Mouse (Mus musculus): ENCODE results near the gene Pwwp2b. TPM values are rescaled to one million over a fixed set of nuclear protein-coding genes. Genes with fewer than 3 reads are reported as not detected.
A peak's percentile ranks its signal among the peaks of the same experiment; 100 is the strongest.

The Pwwp2b gene
- polyA plus RNA-seq, 1 experiment = 7.5 TPM

DNA sequence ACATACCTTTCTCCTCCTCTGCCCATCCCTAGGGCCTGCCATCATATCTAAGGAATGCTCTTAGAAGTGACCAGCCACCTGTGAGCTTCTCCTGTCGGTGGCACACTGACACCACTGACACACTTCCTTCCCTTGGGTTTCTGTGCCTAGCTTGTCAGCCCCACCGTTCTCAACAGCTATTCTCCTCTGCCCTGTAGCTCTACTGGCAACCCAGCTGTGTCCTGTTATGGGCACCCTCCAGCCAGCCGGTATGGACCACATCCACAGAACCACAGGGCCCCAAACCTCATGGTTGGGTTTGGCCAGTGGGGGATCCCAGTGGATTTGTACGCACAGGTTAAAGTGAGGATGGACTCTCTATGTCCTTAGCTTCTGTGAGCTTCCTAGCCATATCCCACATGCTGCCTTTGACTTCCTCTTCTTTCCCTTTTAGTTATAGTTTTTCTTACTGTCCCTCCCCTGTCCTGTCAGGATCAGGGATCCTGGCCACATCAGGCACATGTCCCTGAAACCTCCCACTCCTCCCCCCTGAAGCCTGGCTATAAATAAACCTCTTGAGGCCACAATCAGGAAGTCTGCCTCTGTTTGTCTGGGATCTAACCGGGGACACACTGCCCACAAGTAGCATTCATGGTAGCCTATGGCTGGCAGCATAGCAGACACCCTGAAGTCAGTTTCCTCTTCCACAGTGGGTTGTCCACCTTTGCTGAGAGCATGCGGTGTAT, 19.7 kb upstream of the Pwwp2b start:
- TF ChIP-seq CTCF (IDR thresholded peaks at IDR 0.05; ENCODE audit: low read depth, low read length) (no peak), EP300 (IDR thresholded peaks at IDR 0.05; ENCODE audit: insufficient read depth, low read depth, low read length) (no peak), POLR2A (IDR thresholded peaks at IDR 0.05; ENCODE audit: insufficient read depth, low read length) (no peak)
- no peaks in the 10 kb centered on the region for H3K9me3 ChIP-seq (replicated peaks; ENCODE audit: control insufficient read depth, insufficient read depth, low read length, poor library complexity, severe bottlenecking)
- H3K4me3 ChIP-seq (ENCODE audit: low read depth, low read length) = no peak overlapping the region

DNA sequence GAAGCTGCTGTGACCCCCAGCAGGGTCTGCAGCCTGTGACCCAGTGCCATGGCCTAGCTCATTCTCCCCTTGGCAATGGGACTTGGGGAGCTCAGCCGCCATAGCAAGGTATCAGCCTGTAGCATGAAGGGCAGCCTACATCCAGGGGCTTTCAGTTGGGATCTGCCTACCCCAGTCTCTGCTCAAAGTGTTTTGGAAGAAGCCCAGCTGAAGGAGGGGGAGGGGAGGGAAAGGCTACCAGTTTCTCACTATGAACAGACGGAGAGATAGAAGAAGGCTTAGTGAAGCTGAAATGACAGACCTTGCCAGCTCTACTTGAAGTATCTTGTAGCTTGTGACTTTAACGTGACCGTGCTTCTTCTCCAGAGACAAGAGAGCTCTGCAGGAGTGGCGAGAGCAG, 18.4 kb upstream of the Pwwp2b start:
- Histone ChIP-seq H3K36me3 (ENCODE audit: control insufficient read depth, insufficient read depth, low read length, poor library complexity, severe bottlenecking) (no peaks in the 10 kb centered on the region), H3K27me3 (ENCODE audit: control insufficient read depth, insufficient read depth, low read length, poor library complexity, severe bottlenecking) (no peaks in the 10 kb centered on the region), H3K27ac (ENCODE audit: insufficient read depth, low read length) (no peak overlapping the region), H3K9me3 (replicated peaks; ENCODE audit: control insufficient read depth, insufficient read depth, low read length, poor library complexity, severe bottlenecking) (no peaks in the 10 kb centered on the region), H3K9ac (ENCODE audit: low read depth, poor library complexity, severe bottlenecking) (no peak overlapping the region), H3K4me1 (ENCODE audit: control insufficient read depth, insufficient read depth, low read length) (no peaks in the 10 kb centered on the region), H3K4me3 (ENCODE audit: low read depth, low read length) (no peak overlapping the region)
- no peak for TF ChIP-seq EP300 (IDR thresholded peaks at IDR 0.05; ENCODE audit: insufficient read depth, low read depth, low read length)
- no peak for TF ChIP-seq POLR2A (IDR thresholded peaks at IDR 0.05; ENCODE audit: insufficient read depth, low read length)
- no peak for TF ChIP-seq CTCF (IDR thresholded peaks at IDR 0.05; ENCODE audit: low read depth, low read length)

More for the DNA sequence above, 19.7 kb upstream of the Pwwp2b start:
- Histone ChIP-seq H3K27me3 (ENCODE audit: control insufficient read depth, insufficient read depth, low read length, poor library complexity, severe bottlenecking) (no peaks in the 10 kb centered on the region), H3K27ac (ENCODE audit: insufficient read depth, low read length) (no peak overlapping the region), H3K4me1 (ENCODE audit: control insufficient read depth, insufficient read depth, low read length) (no peaks in the 10 kb centered on the region), H3K9ac (ENCODE audit: low read depth, poor library complexity, severe bottlenecking) (no peak overlapping the region), H3K36me3 (ENCODE audit: control insufficient read depth, insufficient read depth, low read length, poor library complexity, severe bottlenecking) (no peaks in the 10 kb centered on the region)

DNA sequence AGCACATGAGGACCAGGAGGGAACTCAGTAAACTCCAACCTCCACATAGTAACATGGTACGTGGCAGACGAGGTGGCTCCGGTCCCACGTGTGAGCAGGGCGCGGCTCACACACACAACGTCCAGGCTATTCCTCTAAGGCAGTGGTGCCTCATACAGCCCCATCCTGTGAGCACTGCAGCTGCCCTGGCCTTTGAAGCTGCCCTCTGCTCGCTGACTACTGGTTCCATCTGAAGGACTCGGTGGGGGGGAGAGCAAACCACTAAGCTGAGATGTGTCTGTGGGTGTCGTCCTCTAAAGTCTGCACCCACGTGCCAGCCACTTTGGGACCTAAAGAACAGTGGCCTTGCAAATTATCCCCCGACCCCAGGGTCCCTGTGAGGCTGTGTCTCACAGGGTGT, 18.0 kb upstream of the Pwwp2b start:
- H3K4me1 ChIP-seq (ENCODE audit: control insufficient read depth, insufficient read depth, low read length) = no peaks in the 10 kb centered on the region
- no peak overlapping the region for H3K27ac ChIP-seq (ENCODE audit: insufficient read depth, low read length)
- TF ChIP-seq POLR2A (IDR thresholded peaks at IDR 0.05; ENCODE audit: insufficient read depth, low read length) = no peak
- no peak for TF ChIP-seq CTCF (IDR thresholded peaks at IDR 0.05; ENCODE audit: low read depth, low read length)
- no peak for TF ChIP-seq EP300 (IDR thresholded peaks at IDR 0.05; ENCODE audit: insufficient read depth, low read depth, low read length)
- no peak overlapping the region for H3K4me3 ChIP-seq (ENCODE audit: low read depth, low read length)
- H3K36me3 ChIP-seq (ENCODE audit: control insufficient read depth, insufficient read depth, low read length, poor library complexity, severe bottlenecking) = no peaks in the 10 kb centered on the region
- H3K27me3 ChIP-seq (ENCODE audit: control insufficient read depth, insufficient read depth, low read length, poor library complexity, severe bottlenecking) = no peaks in the 10 kb centered on the region
- H3K9ac ChIP-seq (ENCODE audit: low read depth, poor library complexity, severe bottlenecking) = no peak overlapping the region
- H3K9me3 ChIP-seq (replicated peaks; ENCODE audit: control insufficient read depth, insufficient read depth, low read length, poor library complexity, severe bottlenecking) = no peaks in the 10 kb centered on the region

DNA sequence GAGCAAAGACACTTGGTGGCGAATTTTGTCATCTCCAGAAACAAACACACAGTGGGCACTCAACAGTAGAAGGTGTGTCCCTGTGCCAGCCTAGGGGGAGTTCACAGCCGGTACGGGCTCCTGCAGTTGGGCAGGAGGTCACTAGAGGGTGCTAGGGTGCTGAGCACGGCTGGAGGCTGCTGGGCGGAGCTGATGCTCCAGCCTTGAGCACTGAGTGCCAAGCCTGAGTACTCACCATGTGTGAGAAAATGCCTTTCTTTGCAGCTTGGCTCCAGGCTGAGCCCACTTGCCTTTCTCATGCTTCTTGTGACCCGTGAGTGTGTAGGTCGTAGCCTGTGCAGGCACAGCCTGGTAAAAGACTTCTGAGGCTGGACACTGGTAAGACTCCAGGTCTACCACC, 14.6 kb upstream of the Pwwp2b start:
- Histone ChIP-seq H3K4me3 (ENCODE audit: low read depth, low read length) (peak overlapping the region; percentile 15; the same call in 1 of the 2 replicates), H3K9me3 (replicated peaks; ENCODE audit: control insufficient read depth, insufficient read depth, low read length, poor library complexity, severe bottlenecking) (no peaks in the 10 kb centered on the region), H3K36me3 (ENCODE audit: control insufficient read depth, insufficient read depth, low read length, poor library complexity, severe bottlenecking) (no peaks in the 10 kb centered on the region), H3K9ac (ENCODE audit: low read depth, poor library complexity, severe bottlenecking) (no peak overlapping the region), H3K4me1 (ENCODE audit: control insufficient read depth, insufficient read depth, low read length) (peaks cover 3% of the 10 kb centered on the region), H3K27ac (ENCODE audit: insufficient read depth, low read length) (no peak overlapping the region), H3K27me3 (ENCODE audit: control insufficient read depth, insufficient read depth, low read length, poor library complexity, severe bottlenecking) (no peaks in the 10 kb centered on the region)
- TF ChIP-seq POLR2A (IDR thresholded peaks at IDR 0.05; ENCODE audit: insufficient read depth, low read length) = no peak
- 0 out of 2 replicates have a peak, but pooled peaks have one; percentile 56 for TF ChIP-seq EP300 (IDR thresholded peaks at IDR 0.05; ENCODE audit: insufficient read depth, low read depth, low read length)
- peak; percentile 97 for TF ChIP-seq CTCF (IDR thresholded peaks at IDR 0.05; ENCODE audit: low read depth, low read length)

DNA sequence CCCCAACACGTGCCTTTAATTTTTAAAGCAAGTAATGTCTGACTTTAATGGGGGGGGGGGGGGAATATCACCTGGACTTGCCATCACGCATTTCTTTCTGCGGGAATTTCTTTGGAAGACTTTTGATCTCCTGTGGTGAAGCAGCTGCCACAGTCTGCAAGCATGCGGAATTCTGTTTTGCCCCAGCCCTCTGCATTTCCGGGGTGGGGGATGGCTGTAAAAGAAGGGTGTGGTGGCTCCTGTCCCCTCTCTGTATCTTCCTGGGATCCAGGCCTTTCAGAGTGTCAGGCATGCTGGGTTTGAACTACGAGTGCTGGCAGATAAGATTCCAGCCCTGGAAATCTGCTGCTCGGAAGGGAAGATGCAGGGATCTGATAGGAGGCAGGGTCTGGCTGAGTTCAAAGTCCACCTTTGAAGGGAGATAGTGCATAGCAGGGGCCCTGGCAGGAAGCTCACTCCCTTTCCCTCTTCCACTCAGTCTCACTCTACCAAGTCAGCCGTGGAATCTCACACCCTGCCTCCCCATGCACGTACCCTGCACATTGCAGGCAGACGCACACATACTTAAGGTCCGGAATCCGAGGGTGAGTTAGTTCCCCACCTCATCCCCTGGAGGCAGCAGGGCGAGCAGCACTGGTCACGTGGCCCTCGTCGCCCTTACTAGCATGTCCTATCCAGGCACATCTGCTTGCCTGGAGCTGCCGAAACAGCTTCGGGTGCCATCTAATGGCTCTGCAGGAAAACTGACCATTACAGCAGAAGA, 13.7 kb upstream of the Pwwp2b start:
- Histone ChIP-seq H3K27ac (ENCODE audit: insufficient read depth, low read length) (peak overlapping the region; percentile 52), H3K4me3 (ENCODE audit: low read depth, low read length) (peak overlapping the region; percentile 13; the same call in 1 of the 2 replicates), H3K36me3 (ENCODE audit: control insufficient read depth, insufficient read depth, low read length, poor library complexity, severe bottlenecking) (no peaks in the 10 kb centered on the region), H3K9ac (ENCODE audit: low read depth, poor library complexity, severe bottlenecking) (no peak overlapping the region), H3K27me3 (ENCODE audit: control insufficient read depth, insufficient read depth, low read length, poor library complexity, severe bottlenecking) (no peaks in the 10 kb centered on the region), H3K4me1 (ENCODE audit: control insufficient read depth, insufficient read depth, low read length) (peaks cover 3% of the 10 kb centered on the region), H3K9me3 (replicated peaks; ENCODE audit: control insufficient read depth, insufficient read depth, low read length, poor library complexity, severe bottlenecking) (no peaks in the 10 kb centered on the region)
- no peak for TF ChIP-seq POLR2A (IDR thresholded peaks at IDR 0.05; ENCODE audit: insufficient read depth, low read length)
- TF ChIP-seq CTCF (IDR thresholded peaks at IDR 0.05; ENCODE audit: low read depth, low read length) = peak; percentile 10
- TF ChIP-seq EP300 (IDR thresholded peaks at IDR 0.05; ENCODE audit: insufficient read depth, low read depth, low read length) = peak; percentile 76

Measured in ES-Bruce4 (cell line).